Mouse (Mus musculus): ENCODE measurements around the gene Gm5168.
"Not testable (repeated sequence)": the region's sequence is repeated elsewhere in the genome, so short reads cannot be mapped to it uniquely, and the experiment has no call there.

Gm5168 gene

GRCm38 (mm10) chrX:26050941-26051340, at the start of gene Gm5168:
TSS of gene Gm5168 (minus strand) at chrX:26051041.
- not testable (repeated sequence) for DNase-seq (ENCODE audit: low read depth, low spot score)

Measured in mesoderm, embryonic 11.5 days (tissue).